Mouse (Mus musculus): ENCODE measurements around the gene Crot.
"Not testable (repeated sequence)": the region's sequence is repeated elsewhere in the genome, so short reads cannot be mapped to it uniquely, and the experiment has no call there.

The Crot gene

DNA sequence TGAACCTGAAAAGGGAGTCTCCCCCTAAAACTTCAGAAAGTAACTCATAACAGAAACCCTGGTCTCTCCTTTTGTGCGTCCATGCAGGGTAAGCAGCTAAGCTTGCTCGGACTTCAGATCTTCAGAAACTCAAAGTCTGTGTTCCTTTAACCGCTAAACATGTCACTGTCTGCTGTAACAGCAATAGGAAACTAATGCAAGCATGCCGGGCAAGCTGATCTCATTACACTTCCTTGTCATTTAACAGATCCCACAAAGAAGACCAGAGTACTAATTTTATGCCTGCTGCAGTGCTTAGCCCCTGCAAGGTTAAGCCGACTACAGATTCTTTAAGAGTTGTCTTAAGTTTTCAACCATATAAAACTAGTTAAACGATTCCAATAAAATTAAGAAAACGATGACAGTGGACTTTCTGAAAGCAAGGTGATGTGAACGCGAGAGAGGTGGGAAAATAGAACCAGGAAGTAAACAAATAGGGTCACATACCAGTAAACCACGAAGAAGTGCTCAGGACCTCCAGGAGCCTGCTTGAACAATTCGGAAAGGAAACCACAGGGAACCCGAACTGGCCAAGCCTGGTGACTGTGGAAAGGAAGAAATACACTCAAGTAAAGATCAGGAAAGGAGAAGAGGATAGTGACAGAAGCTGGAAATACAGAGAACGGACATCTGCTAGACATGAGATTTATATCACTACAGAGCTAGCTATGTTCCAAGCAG is 998 bp downstream of the Crot start:
- peak; percentile 8 for DNase-seq (ENCODE audit: low spot score)

DNA sequence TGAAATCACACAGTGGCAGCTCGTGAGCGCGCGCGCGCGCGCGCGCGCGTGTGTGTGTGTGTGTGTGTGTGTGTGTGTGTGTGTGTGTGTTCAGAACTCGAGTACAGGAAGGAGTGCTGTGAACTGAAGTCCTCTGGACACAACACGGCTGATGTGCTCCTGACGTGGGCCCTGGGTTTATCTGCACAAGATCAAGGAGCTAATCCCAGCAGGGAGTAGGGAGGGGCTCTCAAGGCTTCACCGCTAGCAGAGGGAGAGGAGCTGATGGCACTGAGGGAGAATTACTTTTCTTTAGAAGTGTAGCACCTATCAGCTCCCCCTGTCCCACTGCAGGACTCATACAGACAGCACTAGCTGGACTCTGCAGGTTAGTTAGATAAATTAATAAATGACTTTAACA is 5.5 kb downstream of the Crot start:
- no peak for DNase-seq (ENCODE audit: low spot score)

DNA sequence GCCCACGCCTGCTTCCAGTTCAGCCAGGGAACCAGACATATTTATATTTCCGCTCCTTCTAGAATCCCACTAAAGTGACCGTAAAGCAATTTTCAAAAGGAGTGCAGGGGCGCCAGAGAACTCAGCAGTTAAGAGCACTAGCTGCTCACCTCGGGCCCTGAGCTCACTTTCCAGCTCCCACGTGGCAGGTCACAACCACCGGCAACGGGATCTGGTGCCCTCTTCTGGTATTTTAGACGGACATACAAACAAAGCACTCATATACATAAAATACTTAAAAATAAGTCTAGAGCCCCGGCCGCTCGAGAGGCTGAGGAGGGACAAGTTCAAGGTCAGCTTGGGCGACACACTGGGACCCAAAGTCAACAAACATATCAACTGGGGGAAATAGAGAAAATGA is 6.6 kb downstream of the Crot start:
- DNase-seq (ENCODE audit: low spot score) = no peak

DNA sequence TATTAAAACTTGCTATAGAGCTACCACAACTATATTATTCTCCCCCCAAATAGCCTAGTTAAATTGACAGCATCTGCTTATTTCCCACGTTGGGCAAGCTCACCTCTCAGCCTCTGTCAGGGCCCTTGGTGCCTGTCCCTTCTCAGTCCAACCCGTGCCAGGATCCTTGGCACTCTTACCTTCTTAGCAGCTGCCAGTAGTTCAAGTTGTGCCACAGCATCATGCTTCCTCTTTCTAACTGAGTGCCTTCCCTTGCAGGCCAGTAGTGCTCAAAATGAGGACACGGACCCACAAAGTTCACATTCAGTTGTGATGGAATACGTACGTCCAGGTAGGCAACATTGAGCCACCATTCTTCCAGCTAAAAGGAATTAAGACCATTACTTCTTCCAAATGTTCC is 9.2 kb downstream of the Crot start:
- DNase-seq (ENCODE audit: low spot score) = no peak

DNA sequence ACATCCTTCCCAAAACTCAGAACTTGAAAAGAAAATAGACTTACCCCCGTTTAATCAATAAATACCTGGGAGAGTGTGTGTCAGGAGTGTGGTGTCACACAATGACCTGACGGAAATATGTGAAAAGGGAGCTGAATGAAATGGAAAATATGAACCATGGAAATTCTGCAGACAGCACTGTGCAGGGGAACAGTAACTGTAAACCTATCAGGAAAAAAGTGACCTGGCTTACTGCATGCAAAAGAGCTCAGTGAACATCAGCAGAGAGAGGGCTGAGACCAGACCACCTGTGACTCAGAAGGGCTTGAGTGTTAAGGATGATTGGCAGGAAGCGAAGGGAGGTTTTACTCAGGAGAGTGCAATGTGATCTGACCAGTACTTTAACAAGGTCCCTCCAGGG is 11.7 kb downstream of the Crot start:
- no peak for DNase-seq (ENCODE audit: low spot score)

DNA sequence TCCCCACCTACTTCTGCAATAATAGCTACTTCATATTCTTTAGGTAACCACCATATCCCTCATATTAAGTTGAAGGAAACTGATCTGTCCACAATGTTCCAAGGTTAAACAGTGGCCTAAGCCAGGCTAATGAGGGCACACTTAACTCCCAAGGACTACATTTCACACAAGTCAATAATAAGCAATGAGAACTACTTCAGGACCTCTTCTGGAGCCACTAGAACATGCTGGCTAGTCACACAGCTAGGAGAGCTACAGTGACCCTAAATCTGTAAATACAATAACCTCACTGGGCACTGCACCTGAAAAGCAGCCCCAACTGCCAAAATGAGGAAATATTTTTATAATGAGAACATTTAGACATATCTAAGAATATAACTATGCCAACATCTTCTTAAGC is 22.4 kb downstream of the Crot start:
- DNase-seq (ENCODE audit: low spot score) = no peak

DNA sequence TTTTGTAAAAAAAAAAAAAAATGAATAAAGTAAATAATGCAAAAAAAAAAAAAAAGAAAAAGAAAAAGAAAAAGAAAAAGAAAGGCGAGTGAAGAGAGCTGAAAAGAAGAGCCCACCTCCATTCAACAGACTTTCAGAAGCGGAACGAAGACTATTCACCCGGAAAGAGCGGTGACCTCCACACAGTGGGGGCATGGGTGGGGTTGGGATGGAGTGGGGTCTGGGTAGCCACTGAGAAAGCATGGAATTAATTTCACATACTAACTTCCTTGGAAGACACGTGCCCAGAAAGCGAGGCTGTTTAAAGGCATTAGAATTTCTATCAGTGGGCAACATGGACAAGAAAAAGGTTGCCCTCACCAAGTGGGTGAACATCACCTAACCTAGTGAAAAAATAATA is 24.8 kb downstream of the Crot start:
- DNase-seq (ENCODE audit: low spot score) = no peak

DNA sequence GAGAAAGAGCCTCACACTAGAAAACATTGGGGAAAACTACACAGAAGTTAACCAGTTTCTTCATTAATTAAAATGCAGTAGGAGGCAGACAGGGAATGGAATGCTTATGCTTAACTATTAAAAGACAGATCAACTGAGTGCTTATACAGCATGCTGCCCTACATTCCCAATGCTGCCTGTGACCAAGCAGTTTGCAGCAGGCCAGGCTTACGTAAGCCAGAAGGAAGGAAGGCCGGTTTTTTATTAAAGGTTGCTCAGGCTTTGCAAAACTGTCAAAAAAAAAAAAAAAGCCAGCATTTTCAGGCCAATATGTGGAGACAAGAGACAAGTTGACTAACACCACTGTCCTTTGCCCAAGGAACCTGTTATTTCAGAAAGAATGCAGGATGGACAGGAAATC is 26.4 kb downstream of the Crot start:
- no peak for DNase-seq (ENCODE audit: low spot score)

DNA sequence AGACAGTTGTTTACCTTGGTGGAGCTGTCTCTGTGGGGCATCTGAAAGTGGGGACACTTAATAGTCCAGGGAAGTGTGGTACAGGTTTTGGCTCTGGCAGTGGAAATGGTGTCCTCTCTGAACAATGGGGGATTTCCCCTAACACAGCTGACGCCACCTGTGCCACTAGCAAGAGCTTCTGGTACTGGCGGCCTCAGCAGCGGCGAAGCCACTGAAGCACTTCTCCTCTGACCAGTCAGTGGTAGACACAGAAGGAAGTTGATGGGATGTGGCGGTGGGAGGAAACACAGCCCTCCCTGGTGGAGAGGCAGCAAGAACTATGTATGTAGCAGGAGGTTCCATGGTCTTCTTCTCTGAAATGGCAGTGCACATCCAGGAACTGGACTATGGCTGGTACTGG is 32.6 kb downstream of the Crot start:
- DNase-seq (ENCODE audit: low spot score) = no peak

DNA sequence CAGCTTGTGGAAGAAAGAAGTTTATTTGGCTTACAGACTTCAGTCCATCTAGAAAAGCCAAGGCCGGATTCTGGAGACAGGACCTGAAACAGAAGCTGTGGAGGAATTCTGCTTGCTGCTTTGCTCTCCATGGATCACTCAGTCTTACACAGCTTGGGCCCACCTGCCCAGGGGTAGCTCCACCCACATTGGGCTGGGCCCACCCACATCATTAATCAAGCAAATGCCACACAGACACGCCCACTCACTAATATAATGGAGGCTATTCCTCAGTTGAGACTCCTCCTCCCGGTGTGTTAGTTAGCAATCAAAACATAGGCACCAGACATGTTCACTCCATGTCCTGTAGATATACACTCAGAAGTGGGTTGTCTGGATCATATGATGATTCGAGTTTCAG is 36.6 kb downstream of the Crot start:
- no peak for DNase-seq (ENCODE audit: low spot score)

DNA sequence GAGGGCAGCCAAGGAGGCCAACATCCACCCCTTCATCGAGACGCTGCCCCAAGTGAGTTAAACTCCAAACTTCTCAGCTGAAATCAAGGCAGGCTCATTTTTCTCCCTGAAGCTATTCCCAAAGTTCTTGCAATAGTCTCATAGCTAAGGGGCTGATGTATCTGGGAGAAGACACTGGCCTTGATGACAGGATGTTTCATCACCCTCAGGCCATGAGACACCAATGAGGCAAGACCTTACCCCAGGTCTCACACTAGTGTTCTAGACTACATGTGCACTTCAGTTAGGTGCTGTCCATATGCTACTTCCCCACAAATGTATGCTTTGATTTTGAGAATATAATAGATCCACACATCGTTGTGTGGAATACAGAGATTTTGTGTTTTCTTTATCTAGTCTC is 41.6 kb downstream of the Crot start:
- DNase-seq (ENCODE audit: low spot score) = no peak

DNA sequence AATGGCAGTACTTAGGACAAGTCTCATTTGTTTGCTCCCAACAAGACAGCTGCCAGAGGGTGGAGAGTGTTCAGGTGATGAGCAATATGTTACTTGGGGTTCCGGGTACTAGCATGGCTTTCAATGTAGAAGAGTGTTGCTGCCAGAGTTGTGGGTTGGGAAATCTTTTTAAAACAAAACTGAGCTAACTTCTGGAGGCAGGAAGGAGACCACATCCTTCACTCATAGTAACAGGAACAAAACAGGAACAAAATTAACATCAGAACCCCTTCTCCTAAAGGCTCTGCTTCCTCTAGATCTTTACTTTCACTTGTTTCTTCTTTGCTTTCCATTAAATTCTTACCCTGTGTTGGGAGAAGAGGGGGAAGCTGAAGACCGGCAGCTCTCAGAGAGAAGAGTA is 43.5 kb downstream of the Crot start:
- DNase-seq (ENCODE audit: low spot score) = no peak

DNA sequence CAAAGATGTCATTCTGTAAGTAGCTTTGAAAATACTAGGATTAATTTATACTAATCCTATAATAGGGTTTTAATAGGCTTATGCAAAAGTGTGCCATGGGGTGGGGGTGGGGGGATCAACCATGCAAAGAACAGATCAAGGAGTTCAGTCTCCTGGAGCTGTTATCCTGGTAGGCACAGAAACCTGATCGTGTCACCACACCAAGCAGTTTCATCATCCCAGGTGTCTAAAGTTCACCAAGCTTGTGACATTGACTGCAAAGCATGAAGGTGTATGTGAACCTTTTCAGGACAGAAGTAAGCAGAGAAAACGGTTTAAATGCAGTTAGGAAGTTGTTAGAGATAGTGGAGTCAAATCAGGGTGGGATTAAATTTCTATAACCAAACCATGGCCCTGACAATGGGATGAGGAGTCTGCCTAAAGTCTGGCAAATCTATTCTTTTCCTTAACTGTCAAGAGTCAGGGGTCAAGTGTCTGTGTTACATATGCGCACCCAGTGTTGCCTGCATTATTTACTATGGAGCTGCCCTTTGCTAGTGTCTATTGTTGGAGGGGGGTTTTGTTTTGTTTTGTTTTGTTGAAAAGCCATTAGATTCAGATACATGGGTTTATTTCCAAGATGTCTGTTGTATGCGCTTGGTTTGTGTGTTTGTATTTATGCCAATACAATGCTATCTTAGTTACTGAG is 49.6 kb downstream of the Crot start:
- DNase-seq (ENCODE audit: low spot score) = no peak

DNA sequence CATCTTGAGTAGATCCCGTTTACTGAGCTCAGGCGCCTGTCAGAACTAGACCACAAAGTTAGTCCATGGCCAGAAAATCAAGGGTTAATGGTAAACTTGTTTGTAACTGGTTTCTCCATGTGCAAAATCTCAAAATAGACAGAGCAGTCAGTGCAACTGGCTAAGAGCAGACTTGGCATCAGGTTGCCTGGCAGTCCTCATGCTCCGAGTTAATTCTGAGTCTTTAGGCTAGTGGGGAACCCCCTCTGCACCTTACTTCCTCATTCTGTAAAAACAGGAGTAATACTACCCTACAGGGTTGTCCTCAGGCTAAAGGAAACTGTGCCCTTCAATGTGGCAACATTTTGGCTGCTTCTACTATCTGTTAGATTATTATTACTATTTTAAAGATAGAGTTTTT is 53.3 kb downstream of the Crot start:
- DNase-seq (ENCODE audit: low spot score) = no peak

DNA sequence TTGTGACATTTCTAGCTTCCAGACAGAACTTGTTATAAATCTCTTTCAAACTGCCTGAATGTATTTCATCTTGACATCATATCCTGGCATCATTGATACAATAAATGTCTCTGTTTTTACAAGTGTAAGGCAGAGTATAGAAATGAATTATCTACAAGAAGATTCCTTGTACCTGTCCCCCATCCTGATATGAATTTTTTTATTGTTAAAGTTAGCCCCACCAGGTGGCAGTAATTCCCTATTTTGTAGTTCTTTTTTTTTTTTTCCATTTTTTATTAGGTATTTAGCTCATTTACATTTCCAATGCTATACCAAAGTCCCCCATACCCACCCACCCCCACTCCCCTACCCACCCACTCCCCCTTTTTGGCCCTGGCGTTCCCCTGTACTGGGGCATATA is 55.9 kb downstream of the Crot start:
- not testable (repeated sequence) for DNase-seq (ENCODE audit: low spot score)

DNA sequence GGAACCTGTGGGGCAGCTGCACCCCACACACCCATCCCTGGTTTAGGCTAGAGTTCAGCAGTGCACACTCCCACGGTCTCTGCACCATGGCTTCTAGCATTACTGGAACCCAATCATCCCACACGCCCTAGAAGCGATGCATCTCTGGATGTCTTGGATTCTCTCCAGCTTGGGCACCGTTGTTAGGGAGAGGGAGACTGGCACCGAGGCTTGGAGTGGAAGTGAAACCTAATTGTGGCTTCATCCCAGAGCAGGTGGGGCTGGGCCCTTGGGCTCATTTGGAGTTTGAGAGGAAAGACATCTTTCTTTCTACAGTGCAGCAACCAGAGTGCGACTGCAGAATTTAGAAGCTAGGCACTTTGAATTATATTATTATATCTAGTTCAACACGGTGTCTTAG is 59.2 kb downstream of the Crot start:
- no peak for DNase-seq (ENCODE audit: low spot score)

DNA sequence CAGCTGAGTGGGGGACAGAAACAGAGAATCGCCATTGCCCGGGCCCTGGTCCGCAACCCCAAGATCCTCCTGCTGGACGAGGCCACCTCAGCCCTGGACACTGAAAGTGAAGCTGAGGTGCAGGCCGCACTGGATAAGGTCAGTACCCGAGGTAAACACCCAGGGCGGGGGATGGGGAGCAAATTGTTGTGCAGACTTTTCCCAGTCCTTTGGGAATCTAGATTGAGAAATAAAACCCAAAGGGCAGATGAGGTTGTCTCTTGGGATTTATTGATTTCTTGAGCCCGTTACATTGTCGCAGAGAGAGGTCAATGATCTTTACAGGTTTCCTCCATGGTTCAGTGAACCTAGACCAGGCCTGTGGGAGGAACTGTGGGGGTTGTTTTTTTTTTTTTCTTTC is 68.7 kb downstream of the Crot start:
- DNase-seq (ENCODE audit: low spot score) = no peak

DNA sequence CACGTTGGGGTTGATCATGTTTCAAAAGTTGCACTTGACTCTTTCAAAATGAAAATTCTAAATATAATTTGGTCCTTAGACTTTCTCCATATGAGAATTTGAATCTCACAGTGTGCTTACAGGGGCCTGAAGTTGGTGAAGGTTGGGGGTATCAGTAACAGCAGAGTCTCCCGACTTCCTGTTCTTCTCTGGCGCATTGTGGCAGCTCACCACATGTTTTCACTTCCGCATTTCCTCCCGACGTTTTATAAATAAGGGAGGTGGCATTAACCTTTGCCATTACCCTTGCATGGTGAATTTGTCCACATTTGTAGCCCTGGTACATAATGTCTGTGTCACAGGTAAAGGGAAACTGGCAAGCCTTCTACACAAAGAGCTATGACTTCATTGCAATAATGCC is 80.1 kb downstream of the Crot start:
- no peak for DNase-seq (ENCODE audit: low spot score)

DNA sequence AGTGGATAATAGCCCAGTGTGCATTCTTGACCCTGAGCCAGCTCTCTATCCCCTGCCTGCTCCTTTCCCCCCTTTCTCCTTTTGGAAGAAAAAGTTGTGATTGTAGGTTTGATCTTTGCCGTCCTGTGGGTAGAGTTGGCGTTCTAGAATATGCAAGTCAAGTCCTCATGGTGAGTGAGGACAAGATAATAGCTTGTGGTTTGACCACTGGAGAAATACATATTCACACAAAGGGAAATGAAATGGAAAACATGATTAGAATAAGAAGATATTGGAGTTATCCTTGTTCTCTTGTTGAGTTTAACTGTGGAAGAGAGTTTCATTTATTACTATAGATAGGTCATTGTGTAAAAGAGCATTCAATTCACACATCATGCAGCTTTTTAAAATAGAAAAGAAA is 80.7 kb downstream of the Crot start:
- no peak for DNase-seq (ENCODE audit: low spot score)

Measured in c-Kit-positive CD71-positive TER-119-positive erythroid progenitor cells, embryonic 14.5 days (primary cell).